Mouse (Mus musculus) C2C12 (cell line): ENCODE measurements around the gene Pnck. TPM values are rescaled to one million over a fixed set of nuclear protein-coding genes. Genes with fewer than 3 reads are reported as not detected.

Experiments used
- H3K27me3 ChIP-seq: one replicate; pipeline ENCODE4 v1.6.1; 2011; ENCODE audit not compliant: control insufficient read depth, insufficient read depth, insufficient read length
- H3K36me3 ChIP-seq: one replicate; pipeline ENCODE4 v1.6.1; 2011; ENCODE audit not compliant: control insufficient read depth, insufficient read depth
- H3K4me3 ChIP-seq: one replicate; pipeline ENCODE4 v1.5.1; 2011; ENCODE audit warnings: mild to moderate bottlenecking, control low read depth; ENCODE audit not compliant: poor library complexity, insufficient read depth, severe bottlenecking
- H3K79me2 ChIP-seq: one replicate; pipeline ENCODE4 v1.6.1; 2011; ENCODE audit not compliant: control insufficient read depth, insufficient read depth
- H3K79me3 ChIP-seq: one replicate; pipeline ENCODE4 v1.6.1; 2011; ENCODE audit warnings: low read depth, control low read depth
- H3ac ChIP-seq: one replicate; pipeline ENCODE3; 2011; ENCODE audit warnings: low read depth; ENCODE audit not compliant: control insufficient read depth, insufficient read length
- CEBPB ChIP-seq: IDR thresholded peaks from one replicate; pipeline ENCODE4 v1.6.1; 2011; ENCODE audit warnings: low read depth, mild to moderate bottlenecking, control low read depth, moderate library complexity
- CTCF ChIP-seq: IDR thresholded peaks from one replicate; pipeline ENCODE4 v1.5.1; 2011; ENCODE audit not compliant: control insufficient read depth, insufficient read depth, insufficient read length
- FOSL1 ChIP-seq: IDR thresholded peaks from one replicate; pipeline ENCODE4 v1.8.0; 2011; ENCODE audit warnings: mild to moderate bottlenecking, low read length; ENCODE audit not compliant: poor library complexity, insufficient read depth, severe bottlenecking
- MAX ChIP-seq: IDR thresholded peaks from one replicate; pipeline ENCODE4 v1.6.1; 2011; ENCODE audit warnings: mild to moderate bottlenecking, control low read depth
- MYOD1 ChIP-seq: IDR thresholded peaks from one replicate; pipeline ENCODE4 v1.6.1; 2011; ENCODE audit warnings: low read depth; ENCODE audit not compliant: control insufficient read depth, insufficient read length
- MYOG ChIP-seq: IDR thresholded peaks from one replicate; pipeline ENCODE4 v1.6.1; 2011; ENCODE audit not compliant: control insufficient read depth, insufficient read length; ENCODE audit errors: extremely low read depth
- USF1 ChIP-seq: IDR thresholded peaks from one replicate; pipeline ENCODE4 v1.6.1; 2011; ENCODE audit warnings: low read depth, mild to moderate bottlenecking, control low read depth, moderate library complexity
- polyA plus RNA-seq: library from polyadenylated mRNA; unstranded; fragments of >200 nt; fragmentation: generic; extraction: Trizol; gene quantifications from one replicate; pipeline ENCODE4 v1.2.1, GENCODE M21; 2012; ENCODE audit warnings: missing spikeins

The Pnck gene
- polyA plus RNA-seq, 1 experiment, result 0.06 TPM

DNA sequence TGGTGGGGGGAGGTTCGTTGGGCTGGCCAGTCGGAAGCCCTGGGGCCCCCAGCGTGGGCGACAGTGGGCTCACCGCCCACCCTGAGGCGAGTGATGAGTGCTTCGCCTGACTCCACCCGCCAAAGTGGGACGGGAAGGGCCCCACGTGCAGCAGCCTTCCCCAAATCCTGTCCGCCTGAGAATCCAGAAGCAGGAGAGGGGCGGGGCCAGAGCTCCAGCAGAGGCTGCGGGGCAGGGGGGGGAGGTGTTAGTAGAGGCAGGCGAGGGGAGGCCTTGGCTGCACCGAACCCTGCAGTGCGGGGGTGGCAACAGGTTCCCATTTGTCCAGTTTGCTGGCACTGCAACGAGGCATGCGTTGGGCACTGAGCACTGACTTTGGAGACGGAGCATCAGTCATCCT lies 22.5 kb downstream of the Pnck start:
- H3ac ChIP-seq, result no peak overlapping the region
- H3K27me3 ChIP-seq, result peaks cover 15% of the 10 kb centered on the region
- H3K79me2 ChIP-seq, result no peaks in the 10 kb centered on the region
- H3K4me3 ChIP-seq, result no peak overlapping the region
- H3K79me3 ChIP-seq, result no peaks in the 10 kb centered on the region
- H3K36me3 ChIP-seq, result no peaks in the 10 kb centered on the region
- TF ChIP-seq CEBPB (no peak), CTCF (no peak), FOSL1 (no peak), USF1 (no peak), MYOD1 (no peak), MYOG (no peak), MAX (no peak)

DNA sequence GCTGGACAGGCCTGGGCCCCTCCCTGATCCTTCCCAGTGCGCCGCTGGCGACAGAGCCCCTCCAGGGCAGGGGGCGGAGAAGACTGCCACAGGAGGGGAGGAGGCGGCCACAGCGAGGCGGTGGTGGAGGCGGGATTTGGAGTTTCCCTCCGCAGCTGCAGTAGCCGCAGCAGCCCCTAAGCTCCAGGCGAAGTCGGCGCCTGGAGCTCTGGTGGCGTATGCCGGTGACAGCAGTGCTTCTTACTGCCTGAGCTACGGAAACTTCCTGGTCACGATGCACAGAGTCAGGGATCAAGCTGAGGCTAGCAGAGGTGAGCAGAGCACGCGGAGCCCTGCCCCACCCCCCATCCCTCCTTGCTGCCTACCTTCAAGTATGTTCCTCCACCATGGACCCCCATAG lies 24.5 kb downstream of the Pnck start:
- no peak overlapping the region for H3K4me3 ChIP-seq
- H3ac ChIP-seq, result no peak overlapping the region
- no peak for TF ChIP-seq USF1
- TF ChIP-seq CTCF, result no peak
- TF ChIP-seq FOSL1, result no peak
- TF ChIP-seq MYOD1, result no peak
- TF ChIP-seq MAX, result no peak
- no peak for TF ChIP-seq MYOG
- TF ChIP-seq CEBPB, result no peak
- peaks cover 15% of the 10 kb centered on the region for H3K27me3 ChIP-seq
- H3K79me3 ChIP-seq, result no peaks in the 10 kb centered on the region
- no peaks in the 10 kb centered on the region for H3K79me2 ChIP-seq
- H3K36me3 ChIP-seq, result no peaks in the 10 kb centered on the region

DNA sequence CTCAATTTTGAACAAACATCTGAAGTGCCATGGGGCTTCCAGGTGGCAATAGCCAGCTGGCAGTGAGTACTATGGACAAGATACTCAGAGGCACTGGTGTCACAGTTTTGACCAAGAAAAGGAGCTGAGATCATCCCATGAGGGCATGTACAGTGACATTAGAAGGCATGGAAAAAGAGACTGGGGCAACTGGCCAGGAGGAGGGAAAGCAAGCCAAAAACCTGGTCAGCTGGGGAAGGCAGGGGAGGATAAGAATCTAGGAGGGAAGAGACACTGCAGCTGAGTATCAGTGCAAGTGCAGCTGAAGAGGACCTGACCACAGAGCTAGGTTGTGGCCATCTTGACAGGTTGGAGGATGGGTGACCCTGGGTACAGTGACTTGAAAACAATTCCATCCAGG lies 32.9 kb downstream of the Pnck start:
- no peaks in the 10 kb centered on the region for H3K27me3 ChIP-seq
- no peaks in the 10 kb centered on the region for H3K79me2 ChIP-seq

DNA sequence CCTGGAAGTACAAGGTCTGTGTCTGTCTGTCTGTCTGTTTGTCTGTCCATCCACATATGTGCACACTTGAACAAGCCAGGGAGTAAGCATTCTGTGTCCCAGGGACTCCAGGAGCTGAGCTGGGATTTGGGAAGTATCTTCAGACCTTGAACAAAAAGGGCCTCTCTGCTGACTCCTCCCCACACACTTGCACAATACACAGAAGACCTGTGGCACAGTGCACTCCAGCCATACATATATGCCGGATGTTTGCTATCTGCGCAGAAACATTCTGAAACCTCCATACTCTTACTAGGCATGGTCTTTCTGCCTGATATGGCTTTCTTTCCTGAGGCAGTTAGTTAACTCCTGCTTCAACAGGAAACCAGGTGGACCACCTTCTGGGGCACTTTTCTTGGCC lies 40.0 kb downstream of the Pnck start:
- H3K79me3 ChIP-seq, result no peaks in the 10 kb centered on the region
- no peak for TF ChIP-seq MYOD1
- TF ChIP-seq USF1, result no peak
- no peak for TF ChIP-seq MAX
- TF ChIP-seq CTCF, result no peak
- TF ChIP-seq MYOG, result no peak
- no peak for TF ChIP-seq CEBPB
- TF ChIP-seq FOSL1, result no peak
- no peaks in the 10 kb centered on the region for H3K79me2 ChIP-seq
- H3K4me3 ChIP-seq, result no peak overlapping the region
- no peak overlapping the region for H3ac ChIP-seq
- H3K27me3 ChIP-seq, result no peaks in the 10 kb centered on the region
- H3K36me3 ChIP-seq, result no peaks in the 10 kb centered on the region

More for the DNA sequence above, 32.9 kb downstream of the Pnck start:
- Histone ChIP-seq H3K79me3 (no peaks in the 10 kb centered on the region), H3K36me3 (no peaks in the 10 kb centered on the region), H3K4me3 (no peak overlapping the region), H3ac (no peak overlapping the region)
- TF ChIP-seq CEBPB (no peak), USF1 (no peak), MAX (no peak), MYOD1 (no peak), MYOG (no peak), FOSL1 (no peak), CTCF (no peak)

DNA sequence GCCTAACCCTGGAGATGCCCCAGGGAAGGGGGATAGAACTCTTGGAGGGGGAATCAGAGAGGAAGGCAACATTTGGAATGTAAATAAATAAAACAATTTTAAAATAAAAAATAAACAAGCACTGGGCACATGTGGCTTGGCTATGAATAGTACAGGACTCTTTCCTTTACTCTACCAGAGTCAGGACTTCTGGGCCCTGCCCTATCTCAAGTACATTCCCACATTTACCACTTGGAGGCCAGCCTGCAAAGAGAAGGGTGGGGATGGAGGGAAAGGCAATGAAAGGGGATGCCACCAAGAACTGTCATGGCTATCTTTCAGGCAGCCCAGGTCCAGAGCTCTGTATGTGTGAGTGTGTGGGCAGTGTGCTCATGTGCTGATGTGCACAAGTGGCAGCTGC lies 40.5 kb downstream of the Pnck start:
- Histone ChIP-seq H3K27me3 (no peaks in the 10 kb centered on the region), H3K4me3 (no peak overlapping the region), H3ac (no peak overlapping the region), H3K79me3 (no peaks in the 10 kb centered on the region), H3K36me3 (no peaks in the 10 kb centered on the region), H3K79me2 (no peaks in the 10 kb centered on the region)
- TF ChIP-seq MAX (no peak), CEBPB (no peak), FOSL1 (no peak), USF1 (no peak), MYOG (no peak), CTCF (no peak), MYOD1 (no peak)

DNA sequence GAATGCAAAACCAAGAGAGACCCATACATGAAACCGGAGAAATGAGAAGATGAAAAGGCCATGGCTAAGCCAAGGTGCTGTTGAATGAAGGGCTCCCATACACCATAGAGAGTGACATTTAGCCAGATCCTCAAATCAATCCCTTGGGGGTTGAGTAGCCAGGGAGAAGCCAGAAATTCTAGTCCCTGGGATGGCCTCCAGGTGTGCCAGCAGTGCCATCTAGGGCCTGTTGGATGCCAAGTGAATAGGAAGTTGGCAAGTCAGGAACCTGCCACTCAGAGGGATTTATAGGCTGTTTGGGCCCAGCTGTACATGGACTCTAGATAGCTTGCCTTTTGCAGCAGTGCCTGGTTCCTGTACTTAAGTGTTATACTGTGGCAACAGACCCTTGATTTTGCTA lies 44.0 kb downstream of the Pnck start:
- TF ChIP-seq USF1 (no peak), MAX (no peak), MYOD1 (no peak)
- H3K27me3 ChIP-seq, result no peaks in the 10 kb centered on the region

More for the DNA sequence above, 44.0 kb downstream of the Pnck start:
- H3K79me2 ChIP-seq, result no peaks in the 10 kb centered on the region
- no peaks in the 10 kb centered on the region for H3K36me3 ChIP-seq
- H3K79me3 ChIP-seq, result no peaks in the 10 kb centered on the region
- no peak overlapping the region for H3K4me3 ChIP-seq
- no peak overlapping the region for H3ac ChIP-seq
